Mouse (Mus musculus) hindbrain, embryonic 11.5 days (tissue): Measurements from ENCODE around the gene Pdia3. TPM values are rescaled to one million over a fixed set of nuclear protein-coding genes. Genes with fewer than 3 reads are reported as not detected.

ENCODE experiments used
- ATAC-seq: fragments of 200-750 bp; cut with Nextera tagmentation; 2 replicates; pipeline ENCODE4 v1.8.0; 2017; ENCODE audit warnings: mild to moderate bottlenecking, moderate TSS enrichment, moderate library complexity; ENCODE audit not compliant: low FRiP score
- DNase-seq: peaks from one replicate; pipeline ENCODE4 v3.0.0-alpha.2; 2015; ENCODE audit warnings: low spot score
- H3K27ac ChIP-seq: fragments of 300-500 bp; sonication (generic); 2 replicates; pipeline ENCODE4 v1.5.1; 2014; ENCODE audit warnings: mild to moderate bottlenecking, low read depth, low read length
- H3K27me3 ChIP-seq: fragments of 300-500 bp; sonication (generic); 2 replicates; pipeline ENCODE4 v1.6.1; 2014; ENCODE audit warnings: mild to moderate bottlenecking, low read length, moderate library complexity, mixed read lengths; ENCODE audit not compliant: control insufficient read depth, insufficient read depth
- H3K36me3 ChIP-seq: fragments of 300-500 bp; sonication (generic); 2 replicates; pipeline ENCODE4 v1.6.1; 2014; ENCODE audit warnings: mild to moderate bottlenecking, low read length, moderate library complexity, mixed read lengths; ENCODE audit not compliant: control insufficient read depth, insufficient read depth
- H3K4me1 ChIP-seq: fragments of 300-500 bp; sonication (generic); replicated peaks from 2 replicates; pipeline ENCODE4 v1.6.1; 2014; ENCODE audit warnings: low read length, mixed read lengths; ENCODE audit not compliant: control insufficient read depth, insufficient read depth
- H3K4me2 ChIP-seq: fragments of 300-500 bp; sonication (generic); replicated peaks from 2 replicates; pipeline ENCODE4 v1.6.1; 2014; ENCODE audit warnings: mild to moderate bottlenecking, low read depth, low read length
- H3K4me3 ChIP-seq: fragments of 300-500 bp; sonication (generic); 2 replicates; pipeline ENCODE4 v1.5.1; 2014; ENCODE audit warnings: low read depth, low read length
- H3K9ac ChIP-seq: fragments of 300-500 bp; sonication (generic); 2 replicates; pipeline ENCODE4 v1.6.1; 2014; ENCODE audit warnings: low read depth, low read length
- H3K9me3 ChIP-seq: fragments of 300-500 bp; sonication (generic); 2 replicates; pipeline ENCODE4 v1.6.1; 2016; ENCODE audit warnings: low read length; ENCODE audit not compliant: control insufficient read depth
- WGBS: fragments of 180-500 bp; shearing (Covaris S2); extraction: QIAGEN DNeasy Blood & Tissue Kit; methylation state at CpG from one replicate; pipeline ENCODE4 v1.1.7; 2014; 5-methylcytosine and 5-hydroxymethylcytosine counted together
- polyA plus RNA-seq: library from polyadenylated mRNA; unstranded; fragments of >200 nt; fragmentation: Nextera tagmentation; extraction: Ambion mirVana; gene quantifications from 2 replicates; pipeline ENCODE4 v1.2.1, GENCODE M21; 2014

The Pdia3 gene
- polyA plus RNA-seq, 1 experiment from 2014 or later: 470 TPM

DNA sequence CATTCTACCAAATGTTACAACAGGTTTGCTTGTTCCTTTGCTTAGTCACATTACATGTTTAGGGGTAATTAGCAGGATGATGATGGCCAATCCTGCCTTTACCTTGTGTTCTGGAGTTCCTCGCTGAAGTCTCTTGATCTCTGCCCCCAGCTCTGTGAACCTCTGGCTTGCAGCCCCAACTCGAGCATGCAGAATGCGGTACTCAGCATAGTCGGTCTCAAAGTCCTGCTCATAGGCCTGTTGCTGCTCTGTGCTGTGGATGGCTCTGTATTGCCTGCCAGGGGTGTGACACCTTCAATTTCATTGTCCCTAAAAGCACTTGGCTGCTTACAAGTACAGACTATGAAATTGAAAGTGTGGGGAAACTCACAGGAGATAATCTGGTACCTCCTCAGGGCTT lies 26.2 kb downstream of the Pdia3 start:
- DNase-seq (no peak), ATAC-seq (no peak)
- H3K9ac ChIP-seq: no peak overlapping the region
- no peak overlapping the region for H3K4me2 ChIP-seq
- WGBS: 79% methylated on average over 4 of the region's 4 CpGs
- H3K4me1 ChIP-seq: peaks cover 9% of the 10 kb centered on the region; the same call in 1 of the 2 replicates
- H3K27ac ChIP-seq: no peak overlapping the region
- H3K36me3 ChIP-seq: peaks cover 4% of the 10 kb centered on the region; the same call in 1 of the 2 replicates
- peaks cover 17% of the 10 kb centered on the region for H3K27me3 ChIP-seq
- no peaks in the 10 kb centered on the region for H3K9me3 ChIP-seq
- no peak overlapping the region for H3K4me3 ChIP-seq

DNA sequence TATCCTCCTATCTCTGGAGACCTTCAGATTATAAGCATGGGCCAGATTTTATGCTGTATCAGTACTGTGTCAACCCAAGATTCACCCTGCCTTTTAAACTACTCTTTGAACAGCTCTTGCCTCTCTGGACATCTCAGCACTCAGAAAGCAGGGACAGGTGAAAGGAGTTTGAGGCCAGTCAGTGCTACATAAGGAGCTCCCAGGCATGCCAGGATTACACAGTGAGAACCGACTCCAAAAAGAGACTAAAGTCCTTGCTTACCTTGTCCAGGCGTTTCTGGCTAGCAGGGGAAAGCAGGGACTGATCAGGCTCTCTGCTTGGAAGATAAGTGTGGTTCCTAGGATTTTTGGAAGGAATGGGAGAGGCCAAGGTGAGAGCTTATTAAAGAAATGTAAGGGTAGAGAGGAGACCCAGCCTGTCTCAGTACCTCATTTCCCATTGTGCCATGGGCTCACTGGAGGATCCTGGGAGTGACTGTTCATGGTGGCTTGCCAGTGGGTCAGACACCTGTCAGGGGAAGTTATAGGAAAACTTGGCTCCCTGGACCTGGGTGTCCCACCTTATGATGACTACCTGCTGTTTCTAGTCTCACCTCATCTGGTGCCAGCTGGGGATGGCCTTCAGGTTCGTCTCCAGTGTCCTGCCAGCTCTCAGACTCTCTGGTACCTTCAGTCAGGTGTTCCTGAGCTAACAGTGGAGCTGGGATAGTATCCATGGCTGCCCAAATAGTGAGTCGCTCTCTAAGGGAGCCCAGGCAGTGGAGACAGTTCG lies 27.4 kb downstream of the Pdia3 start:
- ATAC-seq (no peak), DNase-seq (no peak)
- no peak overlapping the region for H3K4me2 ChIP-seq
- H3K4me1 ChIP-seq: peaks cover 9% of the 10 kb centered on the region; the same call in 1 of the 2 replicates
- H3K27me3 ChIP-seq: peaks cover 17% of the 10 kb centered on the region
- no peak overlapping the region for H3K27ac ChIP-seq
- H3K4me3 ChIP-seq: no peak overlapping the region
- no peak overlapping the region for H3K9ac ChIP-seq
- H3K9me3 ChIP-seq: no peaks in the 10 kb centered on the region
- no peaks in the 10 kb centered on the region for H3K36me3 ChIP-seq
- 52% methylated on average over 5 of the region's 5 CpGs for WGBS

DNA sequence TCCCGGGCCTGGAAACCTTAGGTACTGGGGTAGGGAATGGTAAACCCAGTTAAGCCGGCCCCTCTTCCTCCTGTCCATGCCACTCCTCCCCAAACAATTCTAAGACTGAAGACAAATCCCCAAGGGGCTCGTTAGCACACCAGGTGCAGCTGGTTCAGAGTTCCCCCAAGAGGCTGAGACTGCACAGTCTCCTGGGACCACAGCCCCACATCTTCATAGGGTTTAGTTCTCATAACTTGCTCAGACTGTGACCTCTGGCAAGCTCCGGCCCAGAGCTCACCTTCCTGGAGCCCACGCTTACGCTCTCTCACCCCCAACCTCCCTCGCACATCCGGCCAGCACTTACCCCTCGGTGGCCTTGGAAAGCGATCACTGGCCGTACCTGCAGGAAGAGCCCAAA lies 28.2 kb downstream of the Pdia3 start:
- WGBS: 10% methylated on average over 11 of the region's 11 CpGs
- Histone ChIP-seq H3K4me1 (peaks cover 9% of the 10 kb centered on the region; the same call in 1 of the 2 replicates), H3K9ac (no peak overlapping the region; the same call in 1 of the 2 replicates)

DNA sequence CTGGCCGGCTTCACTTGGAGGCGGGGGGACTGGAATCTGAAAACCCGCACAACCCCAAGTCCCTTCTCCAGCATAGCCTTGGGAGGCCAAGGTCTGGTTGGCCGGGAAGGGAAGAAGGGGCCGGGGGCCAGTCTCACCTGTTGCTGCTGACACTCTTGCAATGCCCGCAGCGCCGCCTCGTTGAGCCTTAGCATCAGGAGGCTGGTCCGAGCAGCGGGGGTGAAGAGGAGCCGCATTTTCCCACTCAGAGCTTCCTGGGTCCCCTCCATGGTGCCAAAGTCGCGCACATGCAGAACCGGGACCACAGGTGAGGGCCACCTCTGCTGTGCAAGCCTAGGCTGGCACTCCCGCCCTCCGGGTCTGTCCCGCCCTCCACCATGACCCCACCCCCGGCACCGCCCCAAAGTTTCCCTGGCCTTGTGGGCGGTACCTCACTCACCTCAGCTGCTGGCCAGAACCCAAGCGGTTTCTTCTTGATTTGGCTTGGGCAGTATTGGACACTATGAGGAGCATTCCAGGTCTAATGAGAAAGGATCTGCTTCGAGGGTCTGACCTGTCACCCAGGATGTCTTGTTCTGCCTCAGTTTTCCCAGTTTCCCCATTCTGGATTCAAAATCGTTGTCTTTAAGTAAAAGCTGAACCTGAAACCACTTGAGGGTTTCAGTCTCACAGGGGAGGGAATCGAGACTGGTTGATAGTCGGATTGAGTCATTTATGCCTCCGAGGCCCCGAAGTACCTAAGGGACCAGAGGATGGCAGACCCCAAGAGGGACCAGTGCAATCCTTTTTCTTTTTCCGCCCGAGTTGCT lies 28.9 kb downstream of the Pdia3 start:
- peak overlapping the region; percentile 40; the same call in 1 of the 2 replicates for H3K9ac ChIP-seq
- no peak overlapping the region for H3K27ac ChIP-seq
- WGBS: 2% methylated on average over 29 of the region's 30 CpGs
- H3K9me3 ChIP-seq: no peaks in the 10 kb centered on the region
- ATAC-seq (peak; percentile 63), DNase-seq (peak; percentile 52)
- H3K36me3 ChIP-seq: no peaks in the 10 kb centered on the region
- peak overlapping the region; percentile 30 for H3K4me3 ChIP-seq
- H3K4me2 ChIP-seq: peak overlapping the region; percentile 58
- H3K4me1 ChIP-seq: peaks cover 9% of the 10 kb centered on the region; the same call in 1 of the 2 replicates
- peaks cover 17% of the 10 kb centered on the region for H3K27me3 ChIP-seq

More for the DNA sequence above, 28.2 kb downstream of the Pdia3 start:
- Histone ChIP-seq H3K4me3 (peak overlapping the region; percentile 30; the same call in 1 of the 2 replicates), H3K4me2 (peak overlapping the region; percentile 58), H3K36me3 (no peaks in the 10 kb centered on the region), H3K9me3 (no peaks in the 10 kb centered on the region), H3K27me3 (peaks cover 17% of the 10 kb centered on the region), H3K27ac (no peak overlapping the region)
- ATAC-seq: no peak
- no peak for DNase-seq

DNA sequence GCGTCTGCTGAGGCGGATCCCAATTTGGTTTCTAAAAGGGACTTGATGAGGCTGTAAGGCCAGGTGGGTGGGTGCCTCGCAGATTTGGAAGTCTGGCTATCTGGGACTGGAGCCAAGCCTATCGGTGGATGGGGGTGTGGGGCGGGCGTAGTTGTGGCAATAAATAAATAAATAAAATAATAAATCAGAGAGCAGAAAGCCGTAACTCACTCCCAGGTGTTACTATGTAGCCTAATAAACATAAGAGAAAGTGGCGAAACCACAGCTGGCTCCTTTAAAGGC lies 29.4 kb downstream of the Pdia3 start:
- Histone ChIP-seq H3K27me3 (peaks cover 17% of the 10 kb centered on the region), H3K4me3 (0 out of 2 replicates have a peak overlapping the region, but pooled peaks have one; percentile 13), H3K36me3 (no peaks in the 10 kb centered on the region), H3K9me3 (no peaks in the 10 kb centered on the region), H3K27ac (no peak overlapping the region), H3K9ac (no peak overlapping the region), H3K4me2 (peak overlapping the region; percentile 58), H3K4me1 (peaks cover 9% of the 10 kb centered on the region; the same call in 1 of the 2 replicates)
- ATAC-seq (no peak), DNase-seq (no peak)
- WGBS: 17% methylated on average over 8 of the region's 8 CpGs

DNA sequence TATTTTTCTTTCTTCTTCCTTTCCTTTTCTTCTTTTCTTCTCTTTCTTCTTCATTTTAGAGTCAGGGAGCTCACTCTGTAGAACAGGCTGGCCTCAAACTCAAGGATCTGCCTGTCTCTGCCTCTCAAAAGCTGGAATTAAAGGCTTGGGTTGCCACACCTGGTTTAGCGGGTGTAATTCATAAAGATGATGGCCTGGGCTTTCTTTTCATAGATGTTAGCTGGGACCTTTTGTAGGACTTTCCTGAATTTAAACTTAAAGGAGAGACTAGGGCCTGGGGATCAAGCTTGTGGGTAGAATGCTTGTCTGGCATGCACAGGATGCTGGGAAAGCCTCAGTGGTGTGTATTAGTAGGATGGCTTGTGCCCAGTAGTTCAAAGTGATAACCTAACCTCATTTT lies 30.6 kb downstream of the Pdia3 start, which contains the start of gene Ell3:
Gene Ell3, minus strand, starts transcription at position 101 of the 400 bp plus-strand sequence.
- Histone ChIP-seq H3K9ac (no peak within 1 kb of the TSS), H3K27ac (no peak within 1 kb of the TSS), H3K36me3 (no peaks in the 10 kb centered on the region), H3K9me3 (no peaks in the 10 kb centered on the region), H3K4me3 (no peak within 1 kb of the TSS), H3K4me1 (peaks cover 9% of the 10 kb centered on the region; the same call in 1 of the 2 replicates), H3K27me3 (peaks cover 17% of the 10 kb centered on the region), H3K4me2 (no peak within 1 kb of the TSS; the same call in 1 of the 2 replicates)
- ATAC-seq: no peak
- no peak for DNase-seq
- WGBS: 77% methylated on average over 1 of the region's 1 CpGs

DNA sequence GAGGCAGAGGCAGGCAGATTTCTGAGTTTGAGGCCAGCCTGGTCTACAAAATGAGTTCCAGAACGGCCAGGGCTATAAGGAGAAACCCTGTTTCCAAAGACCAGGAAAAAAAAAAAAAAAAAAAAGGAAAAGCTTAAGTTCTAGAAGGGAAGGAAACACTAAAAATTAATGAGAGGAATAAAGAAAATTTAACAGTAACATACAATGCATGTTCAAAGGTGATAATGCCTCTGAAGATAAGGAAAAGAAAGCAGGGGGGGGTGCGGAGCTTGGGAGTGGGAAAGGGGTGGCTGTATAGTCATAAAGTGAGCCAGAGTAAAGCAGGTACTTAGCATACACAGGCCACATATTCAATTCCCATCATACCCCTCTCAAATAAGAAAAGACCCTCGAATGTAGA lies 31.5 kb downstream of the Pdia3 start:
- Histone ChIP-seq H3K27me3 (peaks cover 17% of the 10 kb centered on the region), H3K4me2 (no peak overlapping the region), H3K9ac (no peak overlapping the region), H3K9me3 (no peaks in the 10 kb centered on the region), H3K36me3 (no peaks in the 10 kb centered on the region), H3K4me3 (no peak overlapping the region), H3K27ac (no peak overlapping the region), H3K4me1 (peaks cover 9% of the 10 kb centered on the region; the same call in 1 of the 2 replicates)
- 91% methylated on average over 3 of the region's 3 CpGs for WGBS
- DNase-seq (no peak), ATAC-seq (no peak)

DNA sequence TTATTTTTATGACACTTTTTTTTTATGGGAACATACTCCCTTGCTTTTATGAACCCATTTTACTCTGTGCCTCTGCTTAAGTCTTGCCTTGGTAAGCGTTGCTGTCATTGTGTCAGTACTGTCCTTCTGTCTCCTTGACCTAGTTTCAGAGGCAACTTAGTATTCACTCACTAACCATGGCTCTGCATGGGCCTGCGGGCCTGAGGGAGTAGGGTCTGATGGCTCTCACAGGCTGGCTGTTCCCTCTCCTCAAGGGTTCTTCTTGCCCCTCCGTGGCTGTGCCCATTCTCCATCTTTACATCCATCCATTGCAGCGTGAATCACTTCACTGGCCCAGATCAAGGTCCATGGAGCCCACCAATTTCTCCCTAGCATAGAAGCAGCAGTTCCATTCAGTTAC lies 32.9 kb downstream of the Pdia3 start:
- DNase-seq (no peak), ATAC-seq (no peak)
- no peak overlapping the region for H3K4me3 ChIP-seq
- peaks cover 11% of the 10 kb centered on the region; the same call in 1 of the 2 replicates for H3K4me1 ChIP-seq
- 83% methylated on average over 4 of the region's 4 CpGs for WGBS
- no peak overlapping the region for H3K27ac ChIP-seq
- peaks cover 13% of the 10 kb centered on the region for H3K27me3 ChIP-seq
- H3K9ac ChIP-seq: no peak overlapping the region
- no peak overlapping the region for H3K4me2 ChIP-seq
- H3K36me3 ChIP-seq: no peaks in the 10 kb centered on the region; the same call in 1 of the 2 replicates
- H3K9me3 ChIP-seq: no peaks in the 10 kb centered on the region
